Mouse (Mus musculus) monocyte, adult 2 months (primary cell): ENCODE measurements around the gene Ankrd13d.

Source experiments
- DNase-seq, 2 experiments: peaks; one replicate each; pipeline ENCODE4 v3.0.0; 2022; ENCODE audit warnings: low spot score in 2 of 2, low read depth in 1 of 2

Gene Ankrd13d

DNA sequence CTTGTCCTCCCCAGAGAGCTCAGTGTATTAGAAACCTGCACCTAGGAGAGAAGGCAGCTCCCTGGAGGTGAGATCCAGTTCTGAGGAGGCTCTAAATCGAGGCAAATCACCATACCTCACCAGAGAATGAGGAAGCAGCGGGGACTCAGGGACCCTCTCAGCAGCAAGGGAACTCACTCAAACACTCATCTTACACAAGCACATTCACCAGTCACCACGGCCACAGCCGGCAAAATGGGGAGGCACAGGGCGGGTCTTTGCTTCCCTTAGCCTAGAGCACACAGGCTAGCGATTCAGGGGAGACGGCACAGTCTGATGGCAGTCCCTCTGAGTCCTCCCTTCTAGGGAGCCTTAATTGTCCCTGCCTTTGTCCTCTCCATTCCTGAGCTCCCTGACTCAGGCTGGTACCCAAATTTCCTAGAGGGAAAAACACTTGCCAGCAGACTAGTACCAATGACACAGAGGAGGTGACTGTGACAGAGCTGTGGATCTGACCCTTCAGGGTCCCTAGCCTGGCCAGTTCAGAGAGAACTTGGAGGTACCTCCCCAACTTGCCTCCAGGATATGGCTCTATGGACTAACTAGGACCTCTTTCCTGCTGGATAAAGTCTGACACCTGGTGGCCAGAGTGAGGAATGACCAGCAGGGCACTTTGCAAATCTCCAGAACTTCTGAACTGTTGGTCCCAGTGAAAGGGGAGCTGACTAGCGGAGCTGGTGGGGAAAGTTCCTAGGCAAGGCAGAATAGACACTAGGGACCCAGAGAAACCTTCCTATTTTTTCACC lies 54.9 kb downstream of the Ankrd13d start:
- peak; percentile 35 to 58 for DNase-seq

GRCm38 (mm10) chr19:4227446-4227845 lies 55.5 kb downstream of the Ankrd13d start:
- no peak for DNase-seq

- DNase-seq = no peak
Measured at GRCm38 (mm10) chr19:4226779-4227178, 56.2 kb downstream of the Ankrd13d start.

GRCm38 (mm10) chr19:4222165-4222564 lies 60.8 kb downstream of the Ankrd13d start:
- no peak for DNase-seq

DNA sequence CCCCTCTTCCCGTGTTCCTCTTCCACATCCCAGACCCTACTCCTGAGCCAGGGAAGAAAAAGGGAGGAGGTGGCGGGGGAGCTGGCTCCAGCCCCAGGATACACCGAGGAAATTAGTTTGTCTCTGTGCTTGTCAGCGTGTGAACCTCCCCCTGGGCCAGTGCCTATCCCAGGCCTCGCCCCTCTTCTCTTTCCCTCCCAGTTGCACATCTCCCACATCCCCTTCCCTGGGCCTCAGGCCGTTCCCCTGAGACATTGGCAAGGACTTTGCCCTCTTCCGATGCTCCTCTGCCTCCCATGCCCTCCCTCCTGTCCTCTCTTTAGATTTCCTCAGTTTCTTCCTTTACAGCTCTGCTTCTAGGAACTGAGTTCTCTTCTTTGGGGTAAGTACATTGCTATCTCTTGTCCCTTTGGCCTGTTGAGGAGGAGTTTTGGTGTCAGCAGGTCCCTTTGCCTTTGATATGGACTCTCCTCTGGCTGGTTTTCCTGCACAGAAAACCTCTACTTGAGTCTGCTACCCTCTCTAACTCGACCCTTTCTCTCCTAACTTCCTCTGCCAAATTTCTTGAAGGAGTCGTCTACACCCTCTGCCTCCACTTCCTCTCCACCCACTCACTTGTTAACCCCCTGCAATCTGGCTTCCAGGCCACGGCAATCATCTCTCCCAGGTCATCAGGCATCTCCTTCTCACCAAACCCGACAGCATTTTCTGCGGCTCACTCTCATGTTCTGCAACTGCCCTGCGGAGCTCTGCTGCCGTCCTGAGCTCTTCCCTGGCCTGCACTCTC lies 61.8 kb downstream of the Ankrd13d start:
- DNase-seq = no peak

DNA sequence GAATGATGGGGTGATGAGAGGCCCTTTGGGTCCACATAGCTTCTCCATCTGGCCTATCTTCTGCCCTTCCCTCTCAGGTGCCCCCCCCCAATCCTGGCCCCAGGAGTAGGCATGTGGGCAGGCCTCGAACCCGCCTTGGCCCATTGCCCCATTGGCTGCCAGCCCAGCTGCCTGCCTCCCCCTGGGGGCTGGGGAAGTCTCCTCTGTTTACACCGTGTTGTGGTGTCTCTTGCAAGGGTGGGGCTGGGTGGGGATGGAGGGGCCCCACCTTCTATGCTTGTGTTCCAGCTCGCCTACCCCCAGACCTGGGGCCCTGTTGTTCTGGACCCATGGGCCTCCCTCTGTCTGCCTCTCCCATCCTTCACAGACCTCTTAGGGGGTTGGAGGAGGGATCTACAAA lies 62.5 kb downstream of the Ankrd13d start:
- no peak for DNase-seq
